Mouse (Mus musculus) embryo, embryonic 10.5 days (tissue): ENCODE results near the gene Gm29427.
A peak's percentile ranks its signal among the peaks of the same experiment; 100 is the strongest.
"Not testable (repeated sequence)": the region's sequence is repeated elsewhere in the genome, so short reads cannot be mapped to it uniquely, and the experiment has no call there.

Experiments used
- DNase-seq: peaks from one replicate; pipeline ENCODE4 v3.0.0-alpha.2; 2015; ENCODE audit warnings: low spot score

Gm29427 gene

GRCm38 (mm10) chr1:130731741-130732337 is 16.2 kb upstream of the Gm29427 start, which contains the start of gene AA986860:
Gene AA986860, plus strand, starts transcription at chr1:130731976.
- peak; percentile 77 for DNase-seq

DNA sequence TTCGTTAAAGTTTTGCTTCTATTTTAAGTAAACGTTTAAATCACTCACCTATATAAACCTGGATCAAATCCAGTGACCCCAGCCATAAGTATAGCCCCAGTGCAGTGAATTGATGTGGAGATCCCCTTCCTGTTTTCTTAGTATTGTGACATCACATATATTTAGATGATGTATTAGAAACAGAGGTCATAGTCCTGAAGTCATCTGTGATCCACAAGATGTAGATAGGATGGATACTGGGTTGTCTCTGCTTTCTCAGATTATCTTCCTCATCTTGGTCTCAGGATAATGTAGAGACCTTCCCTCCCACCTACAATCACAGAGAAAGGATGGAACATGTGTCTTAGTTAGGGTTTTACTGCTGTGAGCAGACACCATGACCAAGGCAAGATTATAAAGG is 13.6 kb upstream of the Gm29427 start, which contains the start of gene Pfkfb2:
Gene Pfkfb2, minus strand, starts transcription at position 101 of the 400 bp plus-strand sequence.
- no peak for DNase-seq

- DNase-seq = no peak
These were observed 13.1 kb upstream of the Gm29427 start for GRCm38 (mm10) chr1:130728708-130729107.

GRCm38 (mm10) chr1:130728070-130728469 is 12.5 kb upstream of the Gm29427 start:
- no peak for DNase-seq

DNA sequence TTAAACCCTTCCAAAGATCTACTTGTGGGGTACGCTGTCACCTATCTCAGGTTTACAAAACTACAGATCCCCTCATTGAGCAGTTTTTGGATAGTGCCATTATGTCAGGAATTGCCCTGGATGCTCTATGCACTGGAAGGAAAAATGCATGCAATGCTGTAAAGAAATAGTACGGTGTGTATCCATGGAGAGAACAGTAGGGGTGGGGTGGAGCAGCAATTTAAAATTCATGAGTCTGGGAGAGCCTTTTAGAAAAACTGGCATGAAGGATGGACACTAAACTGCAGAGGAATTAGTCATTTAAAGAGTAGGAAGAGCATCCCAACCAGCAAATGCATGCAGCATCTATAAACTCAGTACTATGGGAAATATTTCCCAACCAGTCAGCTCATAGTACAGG is 10.8 kb upstream of the Gm29427 start:
- no peak for DNase-seq

GRCm38 (mm10) chr1:130724206-130724605 is 8.6 kb upstream of the Gm29427 start:
- no peak for DNase-seq

GRCm38 (mm10) chr1:130717291-130717871 is 1.8 kb upstream of the Gm29427 start, which contains the start of gene Yod1:
Gene Yod1, plus strand, starts transcription at chr1:130717327.
- peak; percentile 93 for DNase-seq

GRCm38 (mm10) chr1:130716513-130717290 is 1.1 kb upstream of the Gm29427 start:
- peak; percentile 61 for DNase-seq

DNA sequence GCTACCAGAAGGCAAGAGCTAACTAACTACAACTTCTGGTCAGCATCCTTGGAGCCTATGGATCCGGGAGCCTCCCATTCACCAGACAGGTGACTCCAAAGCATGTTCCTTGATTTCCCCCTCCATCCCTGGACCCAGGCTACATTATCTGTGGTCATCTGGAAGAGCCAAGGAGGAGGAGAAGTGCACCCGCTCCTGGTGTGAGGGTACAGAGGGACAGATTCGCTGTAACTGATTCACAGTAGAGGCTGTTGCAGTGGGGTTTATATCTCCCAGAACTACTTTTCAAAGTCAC is 566 bp upstream of the Gm29427 start:
- no peak for DNase-seq

DNA sequence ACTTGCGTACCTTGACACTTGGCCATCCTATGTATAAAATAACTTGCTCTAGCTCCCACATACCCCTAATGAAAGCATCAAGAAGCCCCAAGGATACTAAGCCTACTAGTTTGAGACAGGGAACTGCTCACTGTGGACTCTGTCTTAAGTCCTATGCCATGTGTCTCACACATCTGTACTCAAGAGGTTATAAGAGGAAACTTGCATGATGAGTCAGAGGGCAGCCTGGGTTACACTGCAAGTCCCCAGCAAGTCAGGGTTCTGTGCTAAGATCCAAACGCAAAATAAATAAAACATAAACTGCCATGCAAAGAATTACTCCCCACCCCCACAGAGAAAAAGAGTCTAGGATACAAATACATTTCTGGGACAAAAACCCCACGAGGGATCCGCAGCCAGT is 1.6 kb downstream of the Gm29427 start:
- no peak for DNase-seq

DNA sequence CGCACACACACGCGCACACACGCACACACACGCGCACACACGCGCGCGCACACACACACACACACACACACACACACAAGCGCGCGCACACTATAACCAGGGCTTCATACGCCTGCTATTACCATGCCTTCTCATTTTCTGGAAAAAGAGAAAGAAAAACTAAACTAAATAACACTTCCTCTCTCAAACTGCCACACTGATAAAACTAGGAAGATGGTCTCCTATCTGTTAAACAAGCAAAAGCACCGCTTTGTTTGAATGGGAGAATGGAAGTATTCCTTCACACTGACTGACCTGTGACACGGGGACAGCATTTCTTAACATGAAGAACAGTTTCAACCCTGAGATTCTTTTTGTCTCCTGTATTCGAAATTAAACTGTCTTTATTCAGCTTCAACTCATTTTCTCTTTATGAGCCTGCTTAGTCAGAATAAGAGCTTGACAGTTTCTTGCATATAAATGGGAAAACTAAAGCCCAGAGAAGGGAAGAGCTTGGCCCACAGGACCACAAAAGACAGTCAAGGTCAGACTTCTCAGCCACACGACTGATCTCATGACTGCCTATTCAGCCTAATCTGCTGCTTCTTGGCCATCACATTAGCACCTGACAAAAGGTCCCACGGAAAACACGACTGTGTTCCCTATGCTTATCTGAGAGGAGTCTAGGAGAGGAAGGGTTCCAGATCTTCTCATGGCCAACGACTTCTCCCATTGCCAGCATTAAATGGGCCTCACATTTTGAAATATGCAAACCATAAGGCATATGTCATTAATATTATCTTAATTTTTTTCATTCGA is 5.1 kb downstream of the Gm29427 start:
- no peak for DNase-seq

DNA sequence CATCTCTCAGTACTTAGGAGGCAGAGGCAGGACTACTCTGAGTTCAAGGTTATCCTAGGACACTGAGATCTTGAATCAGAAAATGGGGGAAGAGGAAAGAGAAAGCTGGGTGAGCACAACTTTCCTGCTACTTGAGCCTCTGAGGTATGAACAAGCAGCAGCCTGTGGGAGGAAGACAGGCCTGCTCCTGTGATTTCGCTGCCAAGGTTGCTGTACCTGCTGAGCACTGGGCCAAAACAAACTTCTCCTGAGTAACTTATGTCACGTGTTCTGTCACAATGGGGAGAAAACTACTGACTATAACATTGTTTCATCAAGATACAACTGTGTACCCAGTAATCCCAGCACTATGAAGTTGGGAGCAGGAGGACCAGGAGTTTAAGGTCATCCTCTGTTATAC is 12.0 kb downstream of the Gm29427 start:
- no peak for DNase-seq

DNA sequence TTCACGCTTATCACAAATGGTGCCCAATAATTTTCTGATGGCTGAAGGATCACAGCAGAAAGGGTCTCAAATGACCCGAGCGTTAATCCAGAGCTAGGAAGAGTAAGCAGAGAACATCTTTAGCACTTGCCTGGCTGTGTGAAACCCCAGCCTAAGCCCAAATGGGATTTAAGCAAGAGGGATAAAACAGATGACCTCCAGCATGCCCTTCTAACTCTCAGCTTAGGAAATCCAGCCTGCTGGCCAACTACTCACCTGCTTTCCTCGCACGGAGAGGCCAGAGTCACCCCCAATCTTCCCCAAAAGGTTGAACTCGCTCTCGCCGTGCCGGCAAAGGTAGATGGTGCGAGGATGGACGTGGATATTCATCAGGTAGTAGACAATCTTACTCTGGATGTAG is 13.6 kb downstream of the Gm29427 start:
- no peak for DNase-seq

- no peak for DNase-seq
These were observed 15.5 kb downstream of the Gm29427 start for GRCm38 (mm10) chr1:130699937-130700633.

GRCm38 (mm10) chr1:130698601-130699000 is 17.0 kb downstream of the Gm29427 start:
- no peak for DNase-seq

DNA sequence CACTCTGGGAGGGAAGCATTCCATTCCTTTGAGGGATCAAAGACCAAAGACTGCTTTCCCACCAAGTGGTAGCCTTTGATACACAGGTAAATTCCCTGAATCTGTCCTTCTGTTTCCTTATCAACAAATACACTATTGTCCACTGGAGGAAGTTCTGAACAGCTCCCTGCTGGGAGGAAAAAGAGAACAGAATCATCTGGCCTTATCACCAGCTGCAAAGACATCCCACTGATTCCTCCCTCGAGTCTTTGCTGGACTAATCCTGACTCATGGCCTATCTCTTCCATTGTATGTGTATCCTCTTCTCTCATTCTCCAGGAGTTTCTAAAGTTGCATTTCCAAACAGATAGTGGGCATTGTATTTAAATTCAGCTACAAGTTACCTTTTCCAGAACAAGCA is 31.7 kb downstream of the Gm29427 start:
- no peak for DNase-seq

- DNase-seq = no peak
These were observed 33.8 kb downstream of the Gm29427 start for GRCm38 (mm10) chr1:130681656-130682413.

GRCm38 (mm10) chr1:130681075-130681474 is 34.5 kb downstream of the Gm29427 start:
- no peak for DNase-seq

GRCm38 (mm10) chr1:130678551-130678950 is 37.0 kb downstream of the Gm29427 start:
- no peak for DNase-seq

- not testable (repeated sequence) for DNase-seq
These were observed 52.0 kb downstream of the Gm29427 start for GRCm38 (mm10) chr1:130663576-130663975.

- no peak for DNase-seq
These were observed 54.1 kb downstream of the Gm29427 start, which contains the start of gene C4bp for GRCm38 (mm10) chr1:130661454-130661853. Gene C4bp, minus strand, starts transcription at chr1:130661632.
